Mouse (Mus musculus): Measurements from ENCODE around the gene Gm42669. TPM values are rescaled to one million over a fixed set of nuclear protein-coding genes. Genes with fewer than 3 reads are reported as not detected.

Gene Gm42669
- total and polyA plus RNA-seq, 2 experiments from 2014 or later, result 0.66 to 0.72 TPM

GRCm38 (mm10) chr5:107497519-107498501 is 9.6 kb upstream of the Gm42669 start:
- Histone ChIP-seq H3K36me3 (ENCODE audit: insufficient read depth, low read length) (no peaks in the 10 kb centered on the region), H3K4me1 (ENCODE audit: insufficient read depth, low read length) (peaks cover 4% of the 10 kb centered on the region; the same call in 1 of the 2 replicates), H3K27me3 (ENCODE audit: insufficient read depth, low read length) (no peaks in the 10 kb centered on the region), H3K4me2 (ENCODE audit: low read depth, low read length, poor library complexity, severe bottlenecking) (peak overlapping the region; percentile 59), H3K9me3 (ENCODE audit: low read length) (no peaks in the 10 kb centered on the region), H3K9ac (replicated peaks; ENCODE audit: low read length, poor library complexity, severe bottlenecking) (peak overlapping the region; percentile 78), H3K27ac (ENCODE audit: low read depth, low read length) (peak overlapping the region; percentile 85), H3K4me3 (ENCODE audit: low read depth, low read length) (peak overlapping the region; percentile 50)
- TF ChIP-seq CTCF (IDR thresholded peaks at IDR 0.05), result no peak
- WGBS, result 17% methylated on average over 10 of the region's 10 CpGs
- ATAC-seq (ENCODE audit: low FRiP score) (peak; percentile 95), DNase-seq (ENCODE audit: low spot score) (peak; percentile 94)

GRCm38 (mm10) chr5:107498806-107499310 is 8.6 kb upstream of the Gm42669 start:
- 45% methylated on average over 5 of the region's 5 CpGs for WGBS
- Histone ChIP-seq H3K36me3 (ENCODE audit: insufficient read depth, low read length) (peaks cover 7% of the 10 kb centered on the region; the same call in 1 of the 2 replicates), H3K27ac (ENCODE audit: low read depth, low read length) (peak overlapping the region; percentile 85), H3K9me3 (ENCODE audit: low read length) (no peaks in the 10 kb centered on the region), H3K4me2 (ENCODE audit: low read depth, low read length, poor library complexity, severe bottlenecking) (peak overlapping the region; percentile 59), H3K9ac (replicated peaks; ENCODE audit: low read length, poor library complexity, severe bottlenecking) (peak overlapping the region; percentile 78), H3K4me3 (ENCODE audit: low read depth, low read length) (peak overlapping the region; percentile 50), H3K4me1 (ENCODE audit: insufficient read depth, low read length) (peaks cover 4% of the 10 kb centered on the region; the same call in 1 of the 2 replicates), H3K27me3 (ENCODE audit: insufficient read depth, low read length) (no peaks in the 10 kb centered on the region)
- no peak for ATAC-seq (ENCODE audit: low FRiP score)
- no peak for TF ChIP-seq CTCF (IDR thresholded peaks at IDR 0.05)
- DNase-seq (ENCODE audit: low spot score), result no peak

- Histone ChIP-seq H3K4me2 (ENCODE audit: low read depth, low read length, poor library complexity, severe bottlenecking) (no peak overlapping the region), H3K27ac (ENCODE audit: low read depth, low read length) (no peak overlapping the region), H3K9ac (replicated peaks; ENCODE audit: low read length, poor library complexity, severe bottlenecking) (no peak overlapping the region)
Observed at GRCm38 (mm10) chr5:107499891-107500535, 7.4 kb upstream of the Gm42669 start.

GRCm38 (mm10) chr5:107500741-107501140 is 6.7 kb upstream of the Gm42669 start:
- Histone ChIP-seq H3K4me2 (ENCODE audit: low read depth, low read length, poor library complexity, severe bottlenecking) (no peak overlapping the region), H3K27ac (ENCODE audit: low read depth, low read length) (no peak overlapping the region), H3K4me1 (ENCODE audit: insufficient read depth, low read length) (peaks cover 4% of the 10 kb centered on the region; the same call in 1 of the 2 replicates), H3K4me3 (ENCODE audit: low read depth, low read length) (no peak overlapping the region), H3K9me3 (ENCODE audit: low read length) (no peaks in the 10 kb centered on the region), H3K36me3 (ENCODE audit: insufficient read depth, low read length) (peaks cover 20% of the 10 kb centered on the region), H3K27me3 (ENCODE audit: insufficient read depth, low read length) (no peaks in the 10 kb centered on the region), H3K9ac (replicated peaks; ENCODE audit: low read length, poor library complexity, severe bottlenecking) (no peak overlapping the region)
- TF ChIP-seq CTCF (IDR thresholded peaks at IDR 0.05), result no peak
- no peak for ATAC-seq (ENCODE audit: low FRiP score)
- DNase-seq (ENCODE audit: low spot score), result no peak
- WGBS, result 79% methylated on average over 1 of the region's 1 CpGs

More at GRCm38 (mm10) chr5:107499891-107500535, 7.4 kb upstream of the Gm42669 start:
- 81% methylated on average over 5 of the region's 5 CpGs for WGBS
- peaks cover 4% of the 10 kb centered on the region; the same call in 1 of the 2 replicates for H3K4me1 ChIP-seq (ENCODE audit: insufficient read depth, low read length)
- ATAC-seq (ENCODE audit: low FRiP score) (no peak), DNase-seq (ENCODE audit: low spot score) (no peak)
- no peaks in the 10 kb centered on the region for H3K27me3 ChIP-seq (ENCODE audit: insufficient read depth, low read length)
- no peak for TF ChIP-seq CTCF (IDR thresholded peaks at IDR 0.05)
- H3K36me3 ChIP-seq (ENCODE audit: insufficient read depth, low read length), result peaks cover 13% of the 10 kb centered on the region
- H3K9me3 ChIP-seq (ENCODE audit: low read length), result no peaks in the 10 kb centered on the region
- no peak overlapping the region for H3K4me3 ChIP-seq (ENCODE audit: low read depth, low read length)

GRCm38 (mm10) chr5:107510503-107510902 is 3.1 kb downstream of the Gm42669 start:
- Histone ChIP-seq H3K4me1 (ENCODE audit: insufficient read depth, low read length) (no peaks in the 10 kb centered on the region), H3K9me3 (ENCODE audit: low read length) (no peaks in the 10 kb centered on the region), H3K4me3 (ENCODE audit: low read depth, low read length) (no peak overlapping the region), H3K9ac (replicated peaks; ENCODE audit: low read length, poor library complexity, severe bottlenecking) (no peak overlapping the region), H3K36me3 (ENCODE audit: insufficient read depth, low read length) (peaks cover 29% of the 10 kb centered on the region), H3K27me3 (ENCODE audit: insufficient read depth, low read length) (no peaks in the 10 kb centered on the region), H3K27ac (ENCODE audit: low read depth, low read length) (no peak overlapping the region), H3K4me2 (ENCODE audit: low read depth, low read length, poor library complexity, severe bottlenecking) (no peak overlapping the region)
- TF ChIP-seq CTCF (IDR thresholded peaks at IDR 0.05), result no peak
- ATAC-seq (ENCODE audit: low FRiP score) (no peak), DNase-seq (ENCODE audit: low spot score) (no peak)
- WGBS, result 91% methylated on average over 10 of the region's 10 CpGs

Measured in midbrain, postnatal 0 days (tissue).